Mouse (Mus musculus) heart, embryonic 15.5 days (tissue): Measurements from ENCODE around the gene Klrb1f. TPM values are rescaled to one million over a fixed set of nuclear protein-coding genes. Genes with fewer than 3 reads are reported as not detected.
"Not testable (repeated sequence)": the region's sequence is repeated elsewhere in the genome, so short reads cannot be mapped to it uniquely, and the experiment has no call there.

Experiments used
- ATAC-seq: fragments of 200-750 bp; cut with Nextera tagmentation; replicated peaks from 2 replicates; pipeline ENCODE4 v1.8.0; 2017; ENCODE audit warnings: low read depth, moderate TSS enrichment; ENCODE audit not compliant: insufficient number of reproducible peaks, insufficient read depth, low FRiP score
- H3K27ac ChIP-seq: fragments of 300-500 bp; sonication (generic); 2 replicates; pipeline ENCODE4 v1.5.1; 2015; ENCODE audit warnings: mild to moderate bottlenecking, inconsistent platforms
- H3K27me3 ChIP-seq: fragments of 300-500 bp; sonication (generic); 2 replicates; pipeline ENCODE4 v1.6.1; 2015; ENCODE audit warnings: inconsistent platforms
- H3K36me3 ChIP-seq: fragments of 300-500 bp; sonication (generic); 2 replicates; pipeline ENCODE4 v1.6.1; 2015; ENCODE audit warnings: mild to moderate bottlenecking, inconsistent platforms
- H3K4me1 ChIP-seq: fragments of 300-500 bp; sonication (generic); replicated peaks from 2 replicates; pipeline ENCODE4 v1.6.1; 2015; ENCODE audit warnings: inconsistent platforms
- H3K4me2 ChIP-seq: fragments of 300-500 bp; sonication (generic); 2 replicates; pipeline ENCODE4 v1.6.1; 2015; ENCODE audit warnings: inconsistent platforms, mild to moderate bottlenecking, moderate library complexity
- H3K4me3 ChIP-seq: fragments of 300-500 bp; sonication (generic); 2 replicates; pipeline ENCODE4 v1.5.1; 2015; ENCODE audit warnings: mild to moderate bottlenecking, inconsistent platforms
- H3K9ac ChIP-seq: fragments of 300-500 bp; sonication (generic); 2 replicates; pipeline ENCODE4 v1.6.1; 2015; ENCODE audit warnings: mild to moderate bottlenecking, inconsistent platforms
- H3K9me3 ChIP-seq: fragments of 300-500 bp; sonication (generic); replicated peaks from 2 replicates; pipeline ENCODE4 v1.6.1; 2016; ENCODE audit warnings: inconsistent platforms
- WGBS: fragments of 180-500 bp; shearing (Covaris S2); methylation state at CpG from one replicate; pipeline ENCODE4 v1.1.7; 2015; ENCODE audit warnings: mixed read lengths; 5-methylcytosine and 5-hydroxymethylcytosine counted together
- polyA plus RNA-seq: library from polyadenylated mRNA; unstranded; fragments of >200 nt; fragmentation: Nextera tagmentation; extraction: Ambion mirVana; gene quantifications from 2 replicates; pipeline ENCODE4 v1.2.1, GENCODE M21; 2015

Klrb1f gene
- polyA plus RNA-seq, 1 experiment from 2014 or later = 0.14 TPM

GRCm38 (mm10) chr6:129049596-129050251, 4.0 kb downstream of the Klrb1f start:
- Histone ChIP-seq H3K36me3 (no peaks in the 10 kb centered on the region), H3K27me3 (no peaks in the 10 kb centered on the region), H3K27ac (no peak overlapping the region), H3K4me2 (peak overlapping the region; percentile 62), H3K4me1 (0 out of 2 replicates have a peak, but pooled peaks cover 4% of the 10 kb centered on the region), H3K4me3 (peak overlapping the region; percentile 37), H3K9me3 (no peaks in the 10 kb centered on the region), H3K9ac (no peak overlapping the region)
- 5% methylated on average over 8 of the region's 8 CpGs for WGBS
- ATAC-seq = no peak

DNA sequence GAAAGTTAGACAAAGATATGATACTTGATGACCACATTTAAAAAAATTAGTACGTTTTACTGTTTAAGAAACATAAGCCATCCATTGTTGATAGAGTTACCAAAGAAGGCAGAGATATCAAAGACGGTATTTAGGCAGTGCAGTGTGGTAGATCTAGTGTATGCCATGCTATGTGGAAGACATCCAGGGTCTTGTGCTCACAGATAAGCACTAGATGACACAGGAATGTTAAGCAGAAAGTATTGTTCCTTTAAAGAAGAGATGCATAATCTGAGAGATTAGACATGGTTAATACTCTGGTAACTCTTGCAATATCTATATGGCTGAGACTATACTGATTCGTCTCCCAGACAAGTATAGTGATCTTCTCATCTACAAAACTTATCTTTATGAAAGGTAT, 5.4 kb downstream of the Klrb1f start:
- no peaks in the 10 kb centered on the region for H3K27me3 ChIP-seq
- 65% methylated on average over 3 of the region's 3 CpGs for WGBS
- no peak overlapping the region for H3K27ac ChIP-seq
- no peak overlapping the region for H3K4me2 ChIP-seq
- no peak overlapping the region for H3K9ac ChIP-seq
- no peak for ATAC-seq
- no peak overlapping the region for H3K4me3 ChIP-seq
- no peaks in the 10 kb centered on the region for H3K36me3 ChIP-seq
- H3K4me1 ChIP-seq = 0 out of 2 replicates have a peak, but pooled peaks cover 4% of the 10 kb centered on the region
- no peaks in the 10 kb centered on the region for H3K9me3 ChIP-seq

GRCm38 (mm10) chr6:129051731-129052130, 6.0 kb downstream of the Klrb1f start:
- Histone ChIP-seq H3K36me3 (no peaks in the 10 kb centered on the region), H3K4me3 (no peak overlapping the region), H3K9me3 (no peaks in the 10 kb centered on the region), H3K4me2 (no peak overlapping the region), H3K4me1 (0 out of 2 replicates have a peak, but pooled peaks cover 4% of the 10 kb centered on the region), H3K9ac (no peak overlapping the region), H3K27me3 (no peaks in the 10 kb centered on the region), H3K27ac (no peak overlapping the region)
- WGBS = 76% methylated on average over 5 of the region's 5 CpGs
- ATAC-seq = no peak

DNA sequence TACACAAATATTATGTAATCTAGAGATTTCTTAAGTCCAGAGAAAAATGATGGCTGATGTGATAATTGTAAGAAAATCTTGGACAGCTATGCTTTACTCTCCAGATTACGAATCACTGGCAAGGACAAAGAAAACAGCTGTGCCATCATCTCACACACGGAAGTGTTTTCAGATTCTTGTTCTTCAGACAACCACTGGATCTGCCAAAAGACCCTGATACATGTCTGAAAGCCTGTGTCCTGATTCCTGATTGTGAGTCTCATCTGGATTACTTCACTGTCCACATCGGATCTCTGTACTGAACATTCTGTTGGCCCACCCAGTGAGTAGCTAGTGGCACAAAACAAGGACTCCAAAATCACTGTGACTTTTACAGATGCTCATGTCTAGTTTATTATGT, 10.5 kb downstream of the Klrb1f start:
- no peak overlapping the region for H3K4me2 ChIP-seq

DNA sequence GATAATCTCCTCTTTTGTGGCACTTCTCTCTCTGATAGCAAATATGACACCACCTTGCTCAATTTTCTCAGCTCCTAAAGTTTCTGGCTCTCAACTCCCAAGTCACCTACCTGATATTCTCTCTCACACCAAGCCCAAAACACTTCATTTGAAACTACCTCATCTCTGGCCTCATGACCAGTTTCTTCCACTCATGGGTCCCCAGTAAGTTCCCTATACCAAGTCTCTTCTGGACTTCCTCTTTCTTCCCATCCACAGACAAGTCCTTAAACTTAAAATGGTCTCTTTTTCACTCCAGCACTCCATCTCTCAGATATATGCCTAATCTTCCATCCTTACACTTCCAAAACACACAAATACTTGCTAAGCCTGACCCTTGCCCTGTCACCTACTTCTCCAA, 12.3 kb downstream of the Klrb1f start:
- Histone ChIP-seq H3K4me2 (no peak overlapping the region), H3K4me3 (no peak overlapping the region), H3K9me3 (no peaks in the 10 kb centered on the region), H3K27me3 (no peaks in the 10 kb centered on the region), H3K9ac (no peak overlapping the region), H3K4me1 (no peaks in the 10 kb centered on the region), H3K27ac (no peak overlapping the region), H3K36me3 (no peaks in the 10 kb centered on the region)
- no peak for ATAC-seq

More for the DNA sequence above, 10.5 kb downstream of the Klrb1f start:
- no peak for ATAC-seq
- no peaks in the 10 kb centered on the region for H3K4me1 ChIP-seq
- H3K27ac ChIP-seq = no peak overlapping the region
- H3K9me3 ChIP-seq = no peaks in the 10 kb centered on the region
- no peaks in the 10 kb centered on the region for H3K27me3 ChIP-seq
- H3K9ac ChIP-seq = no peak overlapping the region
- 72% methylated on average over 3 of the region's 3 CpGs for WGBS
- no peaks in the 10 kb centered on the region for H3K36me3 ChIP-seq
- H3K4me3 ChIP-seq = no peak overlapping the region

DNA sequence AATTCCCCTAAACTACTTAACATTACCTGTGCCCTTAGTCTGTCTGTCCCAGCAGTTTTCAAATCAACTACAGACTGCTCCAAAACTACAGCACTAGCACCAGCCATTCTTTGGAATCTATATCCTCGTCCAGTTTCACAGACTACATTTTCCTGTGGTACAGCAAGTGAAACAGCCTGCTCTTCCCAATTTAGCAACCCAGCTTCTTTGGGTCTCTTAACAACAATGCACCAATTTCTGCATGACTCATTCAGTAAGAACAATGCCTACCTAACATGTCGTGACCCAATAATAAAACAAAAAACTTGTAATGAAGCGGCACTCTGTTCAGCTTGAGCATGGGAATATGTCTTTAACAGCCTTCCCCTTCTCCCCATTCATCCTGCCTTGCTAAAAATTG, 19.7 kb downstream of the Klrb1f start:
- H3K4me2 ChIP-seq = no peak overlapping the region
- no peak for ATAC-seq
- no peaks in the 10 kb centered on the region for H3K9me3 ChIP-seq
- 57% methylated on average over 3 of the region's 3 CpGs for WGBS
- no peak overlapping the region for H3K27ac ChIP-seq
- H3K9ac ChIP-seq = no peak overlapping the region
- H3K4me3 ChIP-seq = no peak overlapping the region
- no peaks in the 10 kb centered on the region for H3K36me3 ChIP-seq
- no peaks in the 10 kb centered on the region for H3K4me1 ChIP-seq
- H3K27me3 ChIP-seq = no peaks in the 10 kb centered on the region

GRCm38 (mm10) chr6:129065857-129066256, 20.2 kb downstream of the Klrb1f start:
- no peaks in the 10 kb centered on the region for H3K27me3 ChIP-seq
- no peak overlapping the region for H3K27ac ChIP-seq
- H3K36me3 ChIP-seq = no peaks in the 10 kb centered on the region
- 76% methylated on average over 3 of the region's 3 CpGs for WGBS
- ATAC-seq = no peak
- H3K4me2 ChIP-seq = no peak overlapping the region
- H3K4me1 ChIP-seq = no peaks in the 10 kb centered on the region
- no peak overlapping the region for H3K9ac ChIP-seq
- no peak overlapping the region for H3K4me3 ChIP-seq
- no peaks in the 10 kb centered on the region for H3K9me3 ChIP-seq

- no peaks in the 10 kb centered on the region for H3K27me3 ChIP-seq
- no peak overlapping the region for H3K27ac ChIP-seq
- ATAC-seq = no peak
- H3K4me1 ChIP-seq = no peaks in the 10 kb centered on the region
- no peaks in the 10 kb centered on the region for H3K9me3 ChIP-seq
- no peaks in the 10 kb centered on the region for H3K36me3 ChIP-seq
- H3K4me3 ChIP-seq = no peak overlapping the region
- no peak overlapping the region for H3K4me2 ChIP-seq
- H3K9ac ChIP-seq = no peak overlapping the region
Measured at GRCm38 (mm10) chr6:129066530-129066929, 20.8 kb downstream of the Klrb1f start.

DNA sequence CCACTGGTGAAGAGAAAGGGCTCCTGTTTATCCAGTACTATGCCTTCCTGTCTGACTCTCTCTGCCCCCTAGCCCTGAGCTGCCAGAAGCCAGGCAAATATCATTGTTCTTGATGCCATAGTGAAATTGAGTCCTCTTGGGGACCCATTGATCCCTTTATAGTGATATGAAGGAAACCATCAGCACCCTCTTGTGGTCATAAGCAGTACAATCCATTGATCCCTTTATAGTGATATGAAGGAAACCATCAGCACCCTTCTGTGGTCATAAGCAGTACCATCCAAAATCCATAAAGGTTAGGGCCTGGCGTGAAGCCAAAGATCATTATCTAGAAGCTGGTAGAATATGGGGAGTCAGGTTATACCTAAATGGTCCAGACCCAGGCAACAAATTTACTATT, 21.3 kb downstream of the Klrb1f start:
- peak; percentile 43; the same call in 1 of the 2 replicates for ATAC-seq
- H3K9me3 ChIP-seq = no peaks in the 10 kb centered on the region
- H3K9ac ChIP-seq = no peak overlapping the region

GRCm38 (mm10) chr6:129085098-129085497, 39.4 kb downstream of the Klrb1f start:
- no peak for ATAC-seq
- no peak overlapping the region for H3K27ac ChIP-seq
- 0 out of 2 replicates have a peak, but pooled peaks cover 5% of the 10 kb centered on the region for H3K9me3 ChIP-seq
- H3K36me3 ChIP-seq = no peaks in the 10 kb centered on the region
- no peak overlapping the region for H3K9ac ChIP-seq
- H3K4me2 ChIP-seq = no peak overlapping the region
- no peaks in the 10 kb centered on the region for H3K4me1 ChIP-seq
- no peaks in the 10 kb centered on the region for H3K27me3 ChIP-seq
- 89% methylated on average over 6 of the region's 6 CpGs for WGBS
- no peak overlapping the region for H3K4me3 ChIP-seq

More for the DNA sequence above, 21.3 kb downstream of the Klrb1f start:
- Histone ChIP-seq H3K4me2 (no peak overlapping the region), H3K4me3 (no peak overlapping the region), H3K27ac (no peak overlapping the region), H3K27me3 (no peaks in the 10 kb centered on the region), H3K36me3 (no peaks in the 10 kb centered on the region), H3K4me1 (no peaks in the 10 kb centered on the region)
- 51% methylated on average over 1 of the region's 1 CpGs for WGBS

GRCm38 (mm10) chr6:129086031-129086430, 40.3 kb downstream of the Klrb1f start:
- H3K27ac ChIP-seq, H3K4me3 ChIP-seq, H3K9me3 ChIP-seq, H3K9ac ChIP-seq, H3K4me1 ChIP-seq, H3K27me3 ChIP-seq, ATAC-seq, H3K36me3 ChIP-seq, H3K4me2 ChIP-seq: not testable (repeated sequence)
- WGBS = 85% methylated on average over 2 of the region's 2 CpGs

DNA sequence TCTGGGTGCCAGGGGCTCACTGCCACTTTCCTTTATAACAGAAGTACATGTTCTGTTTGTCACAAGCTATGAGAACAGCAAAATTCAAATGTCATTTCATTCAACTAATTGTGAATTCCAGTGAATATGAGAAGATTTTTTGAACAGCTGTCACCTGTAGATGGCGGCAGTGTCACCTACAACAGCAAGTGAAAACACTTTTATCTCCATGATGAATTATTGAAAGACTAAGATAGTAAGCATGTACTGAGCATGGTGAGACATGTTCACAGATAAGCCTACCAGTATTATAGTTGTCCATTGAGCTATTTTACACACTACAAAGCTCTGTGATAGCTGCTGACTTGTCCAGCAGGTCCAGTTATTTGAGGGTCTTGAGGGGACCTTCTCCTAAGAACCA, 42.5 kb downstream of the Klrb1f start:
- no peak overlapping the region for H3K4me2 ChIP-seq
- no peaks in the 10 kb centered on the region for H3K4me1 ChIP-seq
- H3K36me3 ChIP-seq = no peaks in the 10 kb centered on the region
- no peak overlapping the region for H3K9ac ChIP-seq
- 0 out of 2 replicates have a peak, but pooled peaks cover 5% of the 10 kb centered on the region for H3K9me3 ChIP-seq
- ATAC-seq = no peak
- no peak overlapping the region for H3K27ac ChIP-seq
- H3K27me3 ChIP-seq = no peaks in the 10 kb centered on the region
- whole genome bisulfite sequencing = 82% methylated on average over 1 of the region's 1 CpGs
- no peak overlapping the region for H3K4me3 ChIP-seq
